Mouse (Mus musculus) embryonic facial prominence, embryonic 14.5 days (tissue): ENCODE results near the gene Myl6b. TPM values are rescaled to one million over a fixed set of nuclear protein-coding genes. Genes with fewer than 3 reads are reported as not detected.

Experiments
- ATAC-seq: fragments of 200-750 bp; cut with Nextera tagmentation; 2 replicates; pipeline ENCODE4 v1.8.0; 2017; ENCODE audit warnings: low read depth, moderate number of reproducible peaks, moderate TSS enrichment
- DNase-seq: peaks from one replicate; pipeline ENCODE4 v3.0.0-alpha.2; 2015; ENCODE audit warnings: low spot score
- H3K27ac ChIP-seq: fragments of 300-500 bp; sonication (generic); replicated peaks from 2 replicates; pipeline ENCODE4 v1.5.1; 2014; ENCODE audit warnings: low read depth, mild to moderate bottlenecking, low read length, moderate library complexity
- H3K27me3 ChIP-seq: fragments of 300-500 bp; sonication (generic); replicated peaks from 2 replicates; pipeline ENCODE4 v1.6.1; 2014; ENCODE audit warnings: low read length; ENCODE audit not compliant: control insufficient read depth, insufficient read depth
- H3K36me3 ChIP-seq: fragments of 300-500 bp; sonication (generic); 2 replicates; pipeline ENCODE4 v1.6.1; 2014; ENCODE audit warnings: low read length, mixed read lengths; ENCODE audit not compliant: control insufficient read depth, insufficient read depth
- H3K4me1 ChIP-seq: fragments of 300-500 bp; sonication (generic); 2 replicates; pipeline ENCODE4 v1.6.1; 2014; ENCODE audit warnings: antibody characterized with exemption, low read length; ENCODE audit not compliant: control insufficient read depth, insufficient read depth
- H3K4me2 ChIP-seq: fragments of 300-500 bp; sonication (generic); 2 replicates; pipeline ENCODE4 v1.6.1; 2014; ENCODE audit warnings: low read depth, mild to moderate bottlenecking, low read length, moderate library complexity, mixed read lengths
- H3K4me3 ChIP-seq: fragments of 300-500 bp; sonication (generic); 2 replicates; pipeline ENCODE4 v1.5.1; 2014; ENCODE audit warnings: low read depth, mild to moderate bottlenecking, low read length
- H3K9ac ChIP-seq: fragments of 300-500 bp; sonication (generic); 2 replicates; pipeline ENCODE4 v1.6.1; 2014; ENCODE audit warnings: low read depth, mild to moderate bottlenecking, low read length, moderate library complexity, mixed read lengths
- H3K9me3 ChIP-seq: fragments of 300-500 bp; sonication (generic); 2 replicates; pipeline ENCODE4 v1.6.1; 2016; ENCODE audit warnings: low read length; ENCODE audit not compliant: control insufficient read depth
- WGBS: fragments of 180-500 bp; shearing (Covaris S2); extraction: QIAGEN DNeasy Blood & Tissue Kit; methylation state at CpG from one replicate; pipeline ENCODE4 v1.1.7; 2014; 5-methylcytosine and 5-hydroxymethylcytosine counted together
- polyA plus RNA-seq: library from polyadenylated mRNA; unstranded; fragments of >200 nt; fragmentation: Nextera tagmentation; extraction: Ambion mirVana; gene quantifications from 2 replicates; pipeline ENCODE4 v1.2.1, GENCODE M21; 2014

The Myl6b gene
- polyA plus RNA-seq, 1 experiment from 2014 or later, result 5.6 TPM

- H3K4me1 ChIP-seq, result 0 out of 2 replicates have a peak, but pooled peaks cover 3% of the 10 kb centered on the region
- ATAC-seq (no peak), DNase-seq (no peak)
- WGBS, result 71% methylated on average over 5 of the region's 5 CpGs
- no peak overlapping the region for H3K27ac ChIP-seq
- H3K4me3 ChIP-seq, result no peak overlapping the region
- H3K4me2 ChIP-seq, result no peak overlapping the region
- H3K36me3 ChIP-seq, result no peaks in the 10 kb centered on the region
- H3K27me3 ChIP-seq, result no peaks in the 10 kb centered on the region
- no peak overlapping the region for H3K9ac ChIP-seq
- H3K9me3 ChIP-seq, result no peaks in the 10 kb centered on the region
Observed at GRCm38 (mm10) chr10:128502341-128502740, 3.9 kb upstream of the Myl6b start.

GRCm38 (mm10) chr10:128499116-128499671 lies 709 bp upstream of the Myl6b start:
- Histone ChIP-seq H3K4me2 (peak overlapping the region; percentile 62), H3K9me3 (no peaks in the 10 kb centered on the region), H3K4me1 (peaks cover 14% of the 10 kb centered on the region), H3K9ac (peak overlapping the region; percentile 67), H3K27me3 (no peaks in the 10 kb centered on the region), H3K27ac (peak overlapping the region; percentile 87), H3K36me3 (no peaks in the 10 kb centered on the region), H3K4me3 (peak overlapping the region; percentile 52)
- WGBS, result 1% methylated on average over 21 of the region's 21 CpGs
- no peak for DNase-seq
- peak; percentile 19 for ATAC-seq

- Histone ChIP-seq H3K4me2 (peak overlapping the region; percentile 9; the same call in 1 of the 2 replicates), H3K36me3 (no peaks in the 10 kb centered on the region), H3K9ac (no peak overlapping the region), H3K27me3 (no peaks in the 10 kb centered on the region), H3K27ac (no peak overlapping the region; the same call in 1 of the 2 replicates), H3K9me3 (no peaks in the 10 kb centered on the region), H3K4me3 (no peak overlapping the region), H3K4me1 (peaks cover 15% of the 10 kb centered on the region)
- no peak for ATAC-seq
- WGBS, result 38% methylated on average over 6 of the region's 6 CpGs
- no peak for DNase-seq
Observed at GRCm38 (mm10) chr10:128497134-128497737, 1.2 kb downstream of the Myl6b start.

- no peak for ATAC-seq
- Histone ChIP-seq H3K9ac (no peak overlapping the region), H3K4me3 (no peak overlapping the region)
Observed at GRCm38 (mm10) chr10:128496509-128497077, 1.9 kb downstream of the Myl6b start.

GRCm38 (mm10) chr10:128495903-128496302 lies 2.6 kb downstream of the Myl6b start:
- ATAC-seq (no peak), DNase-seq (no peak)
- no peak overlapping the region for H3K9ac ChIP-seq
- no peaks in the 10 kb centered on the region for H3K27me3 ChIP-seq
- H3K4me3 ChIP-seq, result no peak overlapping the region
- peak overlapping the region; percentile 28; the same call in 1 of the 2 replicates for H3K27ac ChIP-seq
- H3K4me2 ChIP-seq, result no peak overlapping the region
- WGBS, result 67% methylated on average over 4 of the region's 4 CpGs
- H3K4me1 ChIP-seq, result peaks cover 26% of the 10 kb centered on the region
- no peaks in the 10 kb centered on the region for H3K9me3 ChIP-seq
- peaks cover 10% of the 10 kb centered on the region for H3K36me3 ChIP-seq

More at GRCm38 (mm10) chr10:128496509-128497077, 1.9 kb downstream of the Myl6b start:
- 24% methylated on average over 4 of the region's 6 CpGs for WGBS
- Histone ChIP-seq H3K27ac (no peak overlapping the region; the same call in 1 of the 2 replicates), H3K4me2 (0 out of 2 replicates have a peak overlapping the region, but pooled peaks have one; percentile 0), H3K36me3 (peaks cover 3% of the 10 kb centered on the region), H3K27me3 (no peaks in the 10 kb centered on the region), H3K4me1 (peaks cover 20% of the 10 kb centered on the region), H3K9me3 (no peaks in the 10 kb centered on the region)
- DNase-seq, result peak; percentile 61

GRCm38 (mm10) chr10:128495270-128495669 lies 3.2 kb downstream of the Myl6b start:
- no peaks in the 10 kb centered on the region for H3K9me3 ChIP-seq
- 81% methylated on average over 2 of the region's 2 CpGs for WGBS
- H3K9ac ChIP-seq, result peak overlapping the region; percentile 84
- H3K27me3 ChIP-seq, result no peaks in the 10 kb centered on the region
- H3K4me3 ChIP-seq, result peak overlapping the region; percentile 76
- DNase-seq (no peak), ATAC-seq (no peak)
- no peak overlapping the region for H3K27ac ChIP-seq
- peaks cover 16% of the 10 kb centered on the region for H3K36me3 ChIP-seq
- peaks cover 26% of the 10 kb centered on the region for H3K4me1 ChIP-seq
- peak overlapping the region; percentile 90 for H3K4me2 ChIP-seq

- H3K36me3 ChIP-seq, result peaks cover 21% of the 10 kb centered on the region
- H3K27ac ChIP-seq, result peak overlapping the region; percentile 99
- no peak for ATAC-seq
- no peaks in the 10 kb centered on the region for H3K27me3 ChIP-seq
- peaks cover 26% of the 10 kb centered on the region for H3K4me1 ChIP-seq
- peak overlapping the region; percentile 76 for H3K4me3 ChIP-seq
- peak overlapping the region; percentile 90 for H3K4me2 ChIP-seq
- peak overlapping the region; percentile 84 for H3K9ac ChIP-seq
- no peaks in the 10 kb centered on the region for H3K9me3 ChIP-seq
- 53% methylated on average over 11 of the region's 11 CpGs for WGBS
- DNase-seq, result no peak
Observed at GRCm38 (mm10) chr10:128494667-128495245, 3.7 kb downstream of the Myl6b start.

GRCm38 (mm10) chr10:128493695-128494666 lies 4.5 kb downstream of the Myl6b start, which contains the start of gene Myl6:
Myl6 (minus strand) TSS chr10:128494145.
- DNase-seq (peak; percentile 100), ATAC-seq (peak; percentile 93)
- Histone ChIP-seq H3K4me2 (peak within 1 kb of the TSS; percentile 90), H3K36me3 (peaks cover 29% of the 10 kb centered on the region), H3K9ac (peak within 1 kb of the TSS; percentile 84), H3K27ac (peak within 1 kb of the TSS; percentile 99), H3K9me3 (no peaks in the 10 kb centered on the region), H3K4me1 (peaks cover 26% of the 10 kb centered on the region), H3K4me3 (peak within 1 kb of the TSS; percentile 76), H3K27me3 (no peaks in the 10 kb centered on the region)
- under 1% methylated on average over 39 of the region's 45 CpGs for WGBS
